Mouse (Mus musculus): ENCODE data around the gene Gm7358. TPM values are rescaled to one million over a fixed set of nuclear protein-coding genes. Genes with fewer than 3 reads are reported as not detected.

The Gm7358 gene
- polyA plus RNA-seq, 1 experiment from 2014 or later = not detected

Other genes starting within 250 kb of the Gm7358 start
- not detected in 2 replicates for gene Gm7168, start 111.2 kb downstream of the Gm7358 start, polyA plus RNA-seq (2014; fragmentation: Nextera tagmentation; extraction: Ambion mirVana)
- not detected in 2 replicates for gene Gm7356, start 55.8 kb downstream of the Gm7358 start, polyA plus RNA-seq (2014; fragmentation: Nextera tagmentation; extraction: Ambion mirVana)
- gene Dact2, start 144.8 kb upstream of the Gm7358 start, polyA plus RNA-seq (2014; fragmentation: Nextera tagmentation; extraction: Ambion mirVana) = 2.3 and 3.0 TPM in 2 replicates
- gene Smoc2, start 220.0 kb upstream of the Gm7358 start, polyA plus RNA-seq (2014; fragmentation: Nextera tagmentation; extraction: Ambion mirVana) = 11.8 and 12.8 TPM in 2 replicates